Mouse (Mus musculus) frontal cortex, postnatal 14 days (tissue): ENCODE measurements around the gene Dph7.
"Not testable (repeated sequence)": the region's sequence is repeated elsewhere in the genome, so short reads cannot be mapped to it uniquely, and the experiment has no call there.

Source experiments
- DNase-seq, 2 experiments: peaks; one replicate each; pipeline ENCODE4 v3.0.0; 2022; ENCODE audit warnings: low spot score in 2 of 2

Dph7 gene

DNA sequence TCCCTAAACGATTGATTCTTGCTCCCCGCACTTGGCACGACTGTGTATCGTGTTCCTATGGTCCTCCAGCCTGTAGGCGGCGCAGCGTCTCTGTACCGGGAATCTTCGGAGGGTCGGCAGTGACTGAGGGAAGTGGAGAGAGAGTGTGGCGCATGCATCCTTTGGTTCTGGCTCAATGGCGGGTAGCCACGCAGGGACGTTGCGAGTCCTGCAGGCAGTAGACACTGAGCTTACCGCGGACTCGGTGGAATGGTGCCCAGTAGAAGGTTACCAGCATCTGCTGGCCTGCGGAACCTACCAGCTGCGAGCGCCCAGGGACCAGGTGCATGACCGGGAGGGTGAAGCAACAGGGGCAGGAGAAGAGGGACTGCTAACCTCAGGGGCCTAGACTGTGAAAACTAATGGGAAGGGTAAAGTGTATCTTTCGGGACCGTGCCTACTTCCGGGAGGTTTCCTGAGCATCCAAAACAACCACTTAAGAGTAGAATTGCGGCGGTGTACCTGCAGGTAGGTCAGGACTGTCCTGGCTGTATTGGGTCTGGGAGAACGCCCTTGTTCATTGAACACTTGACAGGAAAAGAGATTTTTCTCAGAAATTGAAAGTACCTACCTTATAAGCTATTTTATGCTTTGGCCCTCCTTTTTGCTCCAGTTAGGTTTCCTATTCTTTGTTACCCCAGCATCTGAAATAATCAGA, at the start of gene Dph7:
TSS of gene Dph7 (plus strand) at position 97 of the 697 bp plus-strand sequence.
- DNase-seq = peak; percentile 79 to 86

DNA sequence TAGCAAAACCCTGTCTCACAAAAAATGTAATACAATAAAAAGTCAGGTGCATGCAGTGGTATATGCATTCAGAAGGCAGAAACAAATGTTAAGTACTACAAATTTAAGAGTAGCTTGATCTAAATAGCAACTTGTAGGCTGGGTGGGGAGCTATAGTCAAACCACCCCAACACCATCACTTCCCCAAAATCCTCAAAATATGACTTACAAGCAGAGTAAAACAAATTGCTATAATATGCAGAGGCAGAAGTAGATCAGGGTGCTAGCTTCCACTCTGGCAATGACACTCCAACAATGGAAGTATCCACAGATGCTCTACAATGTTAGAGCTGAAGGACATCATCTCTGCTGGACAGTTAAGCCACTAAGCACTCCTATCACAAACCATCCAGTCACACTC, 49.6 kb upstream of the Dph7 start:
- no peak for DNase-seq

DNA sequence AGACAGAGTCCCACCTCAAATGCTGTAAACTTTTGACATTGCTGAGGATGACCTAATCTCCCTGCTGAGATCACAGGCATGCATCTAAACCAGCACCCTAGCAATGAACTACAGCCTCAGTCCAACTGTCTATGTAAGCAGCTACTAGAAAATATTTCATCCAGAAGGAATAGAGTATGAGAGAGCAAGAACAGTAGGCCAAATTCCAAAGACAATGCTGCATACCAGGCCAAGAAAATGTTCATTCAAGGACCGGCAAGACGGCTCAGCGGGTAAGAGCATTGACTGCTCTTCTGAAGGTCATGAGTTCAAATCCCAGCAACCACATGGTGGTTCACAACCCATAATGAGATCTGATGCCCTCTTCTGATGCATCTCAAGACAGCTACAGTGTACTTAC, 47.4 kb upstream of the Dph7 start:
- DNase-seq = no peak

DNA sequence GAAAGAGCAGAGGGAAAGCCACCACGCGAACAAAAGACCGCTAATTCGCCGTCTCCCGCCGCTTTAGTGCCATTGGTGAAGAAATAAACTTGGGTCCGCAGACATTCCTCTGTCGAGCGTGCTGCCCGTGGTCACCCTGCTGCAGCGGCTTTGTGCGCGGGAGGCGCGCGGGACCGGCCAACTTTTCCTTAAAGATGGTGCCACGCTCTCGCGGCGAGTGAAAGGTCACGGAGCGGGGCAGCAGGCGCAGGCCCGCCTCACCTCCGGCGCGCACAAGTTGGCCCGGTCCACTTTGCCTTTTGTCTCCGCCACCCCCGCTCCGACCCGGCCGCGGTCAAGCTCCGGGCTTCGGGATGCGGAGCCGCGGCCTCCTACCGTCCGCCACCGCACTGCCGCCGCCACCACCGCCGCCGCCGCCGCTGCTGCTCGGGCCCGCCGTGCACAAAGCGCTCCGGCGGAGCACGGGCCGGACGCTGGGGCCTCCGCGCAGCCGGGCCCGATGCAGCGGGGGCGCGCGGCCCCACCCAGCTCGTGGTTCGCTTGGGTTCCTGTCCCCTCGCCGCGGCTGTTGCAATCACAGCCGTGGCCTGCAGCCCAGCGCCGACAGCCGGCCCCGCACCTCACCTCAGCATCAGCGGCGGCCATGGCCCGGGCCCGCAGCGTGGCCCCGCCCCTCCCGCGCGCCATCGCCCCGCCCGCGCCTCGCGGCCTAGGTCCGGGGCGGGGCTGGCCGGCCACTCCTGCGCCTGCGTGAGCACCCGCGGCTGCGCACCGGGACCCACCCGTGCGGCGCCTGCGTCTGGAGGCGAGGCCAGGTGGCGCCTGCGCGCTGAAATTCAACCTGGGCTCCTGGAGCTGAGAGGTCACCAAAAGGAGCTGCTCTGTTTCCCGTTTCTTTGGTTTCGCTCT, 43.0 kb upstream of the Dph7 start, which contains the start of gene Ehmt1:
TSS of gene Ehmt1 (minus strand) at position 685 of the 909 bp plus-strand sequence.
- DNase-seq = peak; percentile 87

DNA sequence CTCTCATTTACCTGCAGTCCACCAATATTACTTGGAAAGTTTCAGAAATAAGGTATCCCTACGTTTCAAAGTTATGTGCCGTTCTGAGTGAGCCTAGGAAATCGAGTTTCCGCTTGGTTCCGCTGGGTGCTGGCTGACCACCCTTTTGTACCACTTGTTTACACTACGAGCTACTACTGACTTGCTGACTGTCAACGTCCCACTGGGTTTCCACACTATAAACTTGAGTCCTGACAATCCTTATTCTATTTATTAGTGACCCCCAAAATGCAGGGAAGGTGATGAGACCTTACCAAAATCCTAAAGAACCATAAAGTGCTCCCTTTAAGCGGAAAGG, 42.4 kb upstream of the Dph7 start:
- DNase-seq = no peak

DNA sequence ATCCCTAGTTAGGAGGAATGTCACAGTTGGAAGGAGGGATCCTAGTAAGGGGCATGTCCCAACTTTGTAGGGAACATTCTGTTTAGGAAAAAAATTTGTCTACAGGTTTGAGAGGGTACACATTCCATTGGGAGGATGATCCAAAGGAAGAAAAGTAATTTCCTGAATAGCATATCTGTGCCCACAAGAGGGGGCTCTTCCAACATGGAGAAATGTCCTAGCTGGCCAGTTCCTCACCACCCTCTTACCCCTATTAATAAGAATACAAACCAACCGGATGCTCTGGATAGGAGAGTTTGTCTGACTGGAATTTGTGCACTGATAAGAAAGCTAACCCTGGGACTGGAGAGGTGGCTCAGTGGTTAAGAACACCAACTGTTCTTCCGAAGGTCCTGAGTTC, 38.6 kb upstream of the Dph7 start:
- no peak for DNase-seq

DNA sequence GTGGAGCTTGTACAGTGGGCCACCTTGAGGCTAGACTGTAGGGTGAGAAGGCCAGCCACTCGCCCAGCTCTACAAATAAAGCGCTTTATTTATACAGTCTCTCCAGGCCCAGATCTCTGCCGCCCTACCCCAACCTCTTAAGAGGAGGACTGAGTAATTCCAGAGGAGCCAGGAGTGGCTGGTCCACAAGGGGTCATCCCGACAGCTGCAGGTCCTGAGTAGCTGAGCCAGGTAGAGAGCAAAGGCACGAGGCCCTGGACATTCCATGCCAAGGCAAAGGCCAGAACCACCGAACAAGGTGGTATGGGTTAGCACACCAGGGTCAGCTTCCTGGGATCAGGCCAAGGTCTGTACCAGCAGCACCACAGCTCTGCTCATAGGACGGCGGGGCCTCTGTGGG, 36.9 kb upstream of the Dph7 start:
- DNase-seq = no peak

DNA sequence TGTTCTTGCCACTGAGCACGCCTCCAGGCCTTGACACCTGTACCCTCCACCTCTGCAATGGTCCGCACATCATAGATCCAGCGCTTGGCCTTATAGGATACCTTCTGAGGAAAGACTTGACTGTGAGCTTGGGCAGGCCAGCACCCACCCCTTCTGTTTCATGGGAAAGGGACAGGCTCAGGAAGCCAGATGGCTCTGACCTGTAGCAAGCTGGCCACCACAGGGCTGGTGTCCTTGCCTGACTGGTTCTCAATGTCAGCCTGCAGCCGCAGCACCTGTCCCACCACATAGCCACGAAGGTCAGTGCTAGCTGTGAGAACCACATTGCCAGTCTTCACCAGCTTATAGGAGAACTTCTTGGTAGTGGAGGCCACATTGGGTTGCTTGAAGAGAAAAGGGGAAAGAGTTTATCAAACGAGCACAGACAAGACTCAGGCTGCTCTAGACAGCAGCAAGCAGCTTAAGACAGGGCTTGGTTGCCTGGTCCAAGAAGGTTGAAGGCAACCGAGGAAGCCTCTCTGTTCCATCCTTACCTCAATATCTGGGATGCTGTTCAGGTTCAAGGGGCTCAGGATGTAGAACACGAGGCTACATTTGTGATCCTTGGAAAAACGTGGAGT, 35.7 kb upstream of the Dph7 start:
- no peak for DNase-seq

DNA sequence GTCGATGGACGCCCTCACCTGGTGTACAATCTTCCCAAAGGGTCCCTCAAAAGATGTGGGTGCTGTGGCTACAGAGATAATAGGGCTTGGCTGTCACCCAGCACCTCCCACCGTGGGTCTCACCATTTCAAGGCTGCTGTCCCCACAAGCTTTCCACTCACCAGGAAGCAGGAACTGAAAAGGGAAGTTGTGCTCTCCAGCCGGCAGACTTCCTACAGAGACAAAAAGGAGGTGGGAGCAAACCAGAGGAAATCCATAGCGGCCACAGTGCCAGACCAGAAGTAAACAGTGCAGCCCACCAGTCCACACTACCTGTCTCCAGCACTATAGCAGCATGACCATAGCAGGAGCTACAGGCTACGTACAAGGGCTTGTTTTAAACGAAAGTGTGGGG, 35.2 kb upstream of the Dph7 start:
- no peak for DNase-seq

DNA sequence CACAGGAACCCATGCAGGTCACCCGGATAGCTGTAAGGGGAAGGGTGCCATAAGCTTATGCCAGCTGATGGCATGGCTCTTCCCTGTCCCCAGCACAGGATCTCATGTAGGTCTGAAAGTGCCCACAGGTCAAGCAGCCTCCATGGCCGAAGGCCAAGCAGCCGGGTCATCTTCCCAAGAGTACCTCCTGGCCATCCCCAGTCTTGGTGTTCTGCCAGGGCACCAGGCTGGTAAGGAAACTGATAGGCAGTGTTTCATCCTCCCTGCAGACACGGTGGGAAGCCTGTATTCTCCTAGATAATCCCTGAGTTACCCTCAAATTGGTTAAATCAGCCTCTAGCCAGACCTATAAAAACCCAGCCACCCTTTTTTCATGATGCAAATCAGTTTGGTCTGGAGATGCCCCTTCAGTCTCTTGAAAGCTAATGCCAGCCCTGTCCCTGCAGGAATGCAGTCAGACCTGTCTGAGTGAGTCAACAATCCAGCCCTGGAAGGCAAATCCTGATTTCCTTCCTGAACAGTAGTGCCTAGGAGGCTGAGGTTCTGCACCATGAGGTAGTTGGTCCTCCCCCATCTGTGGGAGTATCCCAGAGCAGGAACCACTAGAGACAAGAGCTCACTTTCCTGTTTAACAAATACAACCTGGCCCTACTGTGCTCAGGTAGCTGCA, 34.3 kb upstream of the Dph7 start:
- DNase-seq = no peak

DNA sequence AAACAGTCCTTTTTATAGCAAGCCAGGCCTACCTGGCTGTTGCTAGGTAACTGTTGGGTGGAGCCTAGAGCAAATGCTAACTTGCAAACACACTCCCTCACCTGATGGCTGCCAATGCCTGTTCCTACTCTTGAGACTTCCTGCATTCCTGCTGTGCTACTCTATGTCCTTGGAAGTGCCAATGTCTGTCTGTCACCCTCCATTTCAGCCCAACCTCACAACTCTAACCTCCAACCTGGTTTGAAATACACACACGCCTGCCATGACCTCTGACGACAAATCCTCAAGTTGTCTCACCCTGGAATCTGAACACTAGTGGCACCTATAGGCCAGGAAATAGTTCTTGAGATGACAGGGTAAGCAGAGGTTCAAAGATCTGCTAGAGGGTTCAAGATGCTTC, 33.1 kb upstream of the Dph7 start:
- DNase-seq = no peak

DNA sequence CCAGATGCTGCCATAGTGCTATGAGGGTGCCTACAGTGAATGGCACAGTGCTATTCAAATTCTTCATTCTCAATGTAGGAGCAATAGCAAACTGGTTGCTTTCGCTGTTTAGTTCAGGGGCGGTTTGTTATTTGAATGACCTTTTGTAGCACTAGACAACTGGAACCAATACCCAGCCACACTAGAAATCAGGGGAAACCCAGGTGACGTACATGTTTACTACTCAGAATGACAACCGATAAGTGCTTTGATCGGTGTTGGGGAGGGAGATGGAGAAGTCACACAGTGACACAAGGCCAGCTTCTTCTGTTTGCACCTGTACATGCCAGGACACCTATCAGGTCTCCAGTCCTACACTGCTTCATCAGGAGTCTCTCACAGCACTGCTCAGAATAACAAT, 32.6 kb upstream of the Dph7 start:
- DNase-seq = no peak

DNA sequence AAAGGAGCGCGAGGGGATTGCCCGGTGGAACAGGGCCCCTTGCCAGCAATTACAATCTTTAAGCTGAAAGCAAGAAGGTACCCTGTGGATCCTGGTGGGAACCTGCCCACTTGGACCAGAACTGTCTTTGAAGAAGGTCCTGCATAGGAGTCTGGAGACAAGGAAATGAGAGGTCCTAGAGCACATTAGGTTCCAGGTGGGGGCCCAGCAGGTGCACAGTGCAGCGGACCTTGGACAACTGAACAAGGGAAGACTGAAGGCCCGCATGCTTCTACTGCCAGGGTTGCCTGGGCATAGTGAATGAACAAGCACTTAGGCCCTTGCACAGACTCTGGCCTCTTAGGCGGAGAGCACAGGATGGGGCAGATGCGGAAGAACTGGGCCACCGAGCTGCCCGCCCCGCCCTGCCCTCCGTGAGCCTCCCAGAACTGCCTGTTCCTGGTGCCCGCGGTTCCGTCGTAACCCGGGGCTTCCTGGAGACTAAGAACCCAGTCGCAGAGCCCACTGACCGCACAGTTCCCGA, 27.7 kb upstream of the Dph7 start:
- DNase-seq = no peak

DNA sequence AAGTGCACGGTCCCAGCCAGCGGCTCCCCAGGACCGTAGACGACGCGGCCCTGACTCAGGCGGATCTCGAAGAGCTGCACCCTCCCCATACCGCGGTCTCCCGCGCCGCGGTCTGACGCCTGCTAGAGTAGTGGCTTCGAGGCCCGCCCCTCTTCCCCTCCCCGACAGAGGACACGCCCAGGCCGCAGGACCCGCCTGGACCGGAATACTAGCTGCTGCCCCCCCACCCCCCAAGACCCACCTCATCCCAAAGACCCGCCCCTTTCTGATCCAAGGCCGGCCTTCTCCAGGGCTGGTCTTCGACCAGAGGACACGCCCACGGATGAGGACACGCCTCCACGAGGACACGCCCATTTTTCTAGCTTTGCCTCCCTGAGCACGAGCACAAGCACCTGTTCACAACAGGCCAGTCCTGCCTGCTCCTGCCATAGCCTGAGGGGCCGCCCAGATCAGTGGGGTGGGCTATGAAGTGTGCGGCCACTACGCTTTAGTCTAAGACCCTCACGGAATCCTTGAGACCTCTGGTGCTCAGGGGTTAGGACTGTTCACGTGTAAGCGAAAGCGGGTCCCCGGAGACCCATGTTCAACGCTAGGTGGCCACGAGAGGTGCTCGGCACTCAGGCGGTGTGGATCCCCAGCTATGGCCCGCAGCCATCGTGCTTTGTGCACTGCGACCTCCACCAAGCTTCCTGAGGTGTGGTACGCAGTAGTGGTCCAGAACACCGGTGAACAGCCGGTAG, 27.0 kb upstream of the Dph7 start, which contains the start of gene Arrdc1:
TSS of gene Arrdc1 (minus strand) at position 196 of the 740 bp plus-strand sequence.
- peak; percentile 74 to 77 for DNase-seq

DNA sequence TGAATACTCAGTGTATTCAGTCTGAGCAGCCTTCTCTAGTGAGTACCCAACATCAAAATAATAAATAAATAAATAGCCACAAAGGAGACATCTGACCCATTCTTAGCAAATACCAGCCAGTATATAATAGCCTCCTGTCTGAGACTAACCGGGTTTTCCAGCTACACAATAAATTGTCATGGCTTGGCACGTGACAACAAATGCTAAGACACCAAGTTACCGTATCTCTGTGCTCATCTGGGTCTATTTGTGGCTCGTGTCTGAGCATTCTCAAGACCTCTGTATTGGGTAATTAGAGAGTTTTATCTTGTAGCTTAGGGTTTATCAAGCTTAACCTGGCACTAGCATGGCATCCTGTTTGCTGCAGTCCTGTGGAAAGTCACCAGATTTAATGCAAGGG, 20.1 kb upstream of the Dph7 start:
- no peak for DNase-seq

DNA sequence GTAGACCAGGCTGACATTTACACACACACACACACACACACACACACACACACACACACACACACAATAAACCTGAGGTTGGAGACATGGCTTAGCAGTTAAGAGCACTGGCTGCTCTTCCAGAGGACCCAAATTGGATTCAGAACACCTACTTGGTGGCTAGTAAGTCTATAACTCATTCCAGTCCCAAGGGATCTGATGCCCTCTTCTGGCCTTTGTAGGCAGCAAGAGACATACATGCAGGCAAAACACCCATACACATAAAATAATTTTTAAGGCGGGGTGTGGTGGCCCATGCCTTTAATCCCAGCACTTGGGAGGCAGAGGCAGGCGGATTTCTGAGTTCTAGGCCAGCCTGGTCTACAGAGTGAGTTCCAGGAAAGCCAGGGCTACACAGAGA, 17.9 kb upstream of the Dph7 start:
- DNase-seq = not testable (repeated sequence)

DNA sequence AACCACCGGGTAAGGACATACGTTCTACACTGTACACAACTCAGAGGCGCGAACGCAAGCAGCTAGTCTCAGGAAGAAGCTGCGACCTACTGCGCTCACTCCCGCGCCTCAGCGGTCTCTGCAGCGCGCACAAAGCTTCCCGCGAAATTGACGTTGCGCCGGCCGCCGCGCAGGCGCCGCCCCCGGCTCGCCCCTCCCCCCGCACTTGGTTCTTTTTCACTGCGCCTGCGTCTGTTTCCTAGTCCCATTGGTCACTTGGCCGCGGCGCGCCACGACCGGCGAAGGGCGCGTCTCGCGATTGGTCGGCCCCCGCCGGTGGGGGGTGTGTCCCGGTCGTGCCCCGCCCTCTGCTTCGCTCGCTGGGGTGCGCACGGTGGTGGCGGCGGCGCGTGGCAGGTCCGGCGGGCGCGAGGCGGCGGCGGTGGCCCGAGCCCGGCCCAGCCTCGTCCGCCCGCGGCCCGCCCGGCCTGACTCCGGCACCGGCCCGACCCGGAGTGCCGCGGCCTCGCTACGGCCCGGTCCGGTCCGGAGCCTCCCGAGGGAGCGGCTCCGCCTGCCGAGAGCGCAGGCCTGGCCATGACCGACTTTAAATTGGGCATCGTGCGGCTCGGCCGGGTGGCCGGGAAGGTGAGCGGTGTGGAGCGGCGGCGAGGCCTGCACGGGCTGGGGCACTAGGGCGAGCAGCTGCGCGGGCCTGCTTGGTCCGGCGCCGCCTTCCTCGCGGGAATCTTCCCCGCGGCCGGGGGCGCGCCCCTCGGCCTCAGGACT, 12.6 kb upstream of the Dph7 start, which contains the start of gene Zmynd19:
TSS of gene Zmynd19 (plus strand) at position 372 of the 768 bp plus-strand sequence.
- DNase-seq = peak; percentile 92 to 98

DNA sequence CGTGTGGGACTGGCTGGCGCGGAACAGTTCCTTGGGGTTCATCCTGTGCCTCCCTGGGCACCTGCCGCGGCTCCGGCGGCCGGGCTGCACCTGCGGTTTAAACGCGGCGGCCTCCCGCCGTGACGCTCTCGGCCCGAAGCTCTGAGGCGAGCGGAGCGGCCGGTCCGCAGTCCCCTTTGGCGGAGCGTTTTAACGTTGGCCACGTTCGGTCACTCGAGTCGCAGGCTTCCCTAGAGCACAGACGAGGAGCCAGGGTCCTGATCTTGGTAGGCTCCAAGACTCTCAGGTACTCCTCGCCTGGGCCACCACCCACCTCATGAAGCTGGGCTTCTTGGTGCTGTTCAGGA, 12.0 kb upstream of the Dph7 start:
- DNase-seq = no peak

DNA sequence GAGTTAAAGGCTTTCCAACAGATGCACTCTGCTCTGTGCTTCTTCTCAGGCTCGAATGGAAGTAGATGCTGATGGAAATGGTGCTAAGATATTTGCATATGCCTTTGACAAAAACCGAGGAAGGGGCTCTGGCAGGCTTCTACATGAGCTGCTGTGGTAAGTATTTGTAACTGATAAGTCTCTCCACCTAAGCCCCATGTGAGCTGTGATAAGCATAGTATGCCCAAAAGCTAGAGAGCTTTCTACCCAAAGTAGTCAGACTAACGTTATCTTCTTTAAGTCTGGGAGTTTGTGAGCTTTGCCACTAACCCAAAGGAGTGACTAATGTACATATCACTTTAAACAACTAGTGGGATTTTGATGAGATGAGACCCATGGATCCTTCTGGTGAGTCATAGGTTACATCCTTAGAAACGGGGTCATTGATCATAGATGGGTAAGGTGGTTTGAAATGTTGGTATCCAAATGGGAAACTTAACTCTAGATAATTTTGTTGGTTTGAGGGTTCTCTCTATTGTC, 9.6 kb upstream of the Dph7 start:
- no peak for DNase-seq

DNA sequence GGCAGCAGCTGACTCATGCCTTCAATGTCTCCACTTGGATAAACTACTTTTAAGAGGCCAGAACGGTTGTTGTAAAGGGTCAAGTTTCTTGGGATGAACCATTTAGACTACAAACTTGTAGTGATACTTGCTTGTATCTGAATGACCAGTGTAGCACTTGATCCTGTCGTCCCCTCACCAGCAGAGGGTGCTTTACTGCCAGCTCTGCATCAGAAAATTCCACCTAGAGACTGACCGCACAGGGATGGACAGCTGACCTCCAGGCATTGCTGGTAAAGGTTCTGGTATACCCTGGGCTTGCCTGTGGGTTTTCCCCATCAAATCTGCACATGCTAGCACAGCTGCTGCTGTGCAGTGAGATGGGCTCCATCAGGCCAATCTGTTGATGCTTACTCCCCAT, 1.3 kb upstream of the Dph7 start:
- peak in 1 of 2 experiments; percentile 13 for DNase-seq
